Comparison of ENCODE assay signal across 8 mouse cellular contexts in the genomic region with DNA sequence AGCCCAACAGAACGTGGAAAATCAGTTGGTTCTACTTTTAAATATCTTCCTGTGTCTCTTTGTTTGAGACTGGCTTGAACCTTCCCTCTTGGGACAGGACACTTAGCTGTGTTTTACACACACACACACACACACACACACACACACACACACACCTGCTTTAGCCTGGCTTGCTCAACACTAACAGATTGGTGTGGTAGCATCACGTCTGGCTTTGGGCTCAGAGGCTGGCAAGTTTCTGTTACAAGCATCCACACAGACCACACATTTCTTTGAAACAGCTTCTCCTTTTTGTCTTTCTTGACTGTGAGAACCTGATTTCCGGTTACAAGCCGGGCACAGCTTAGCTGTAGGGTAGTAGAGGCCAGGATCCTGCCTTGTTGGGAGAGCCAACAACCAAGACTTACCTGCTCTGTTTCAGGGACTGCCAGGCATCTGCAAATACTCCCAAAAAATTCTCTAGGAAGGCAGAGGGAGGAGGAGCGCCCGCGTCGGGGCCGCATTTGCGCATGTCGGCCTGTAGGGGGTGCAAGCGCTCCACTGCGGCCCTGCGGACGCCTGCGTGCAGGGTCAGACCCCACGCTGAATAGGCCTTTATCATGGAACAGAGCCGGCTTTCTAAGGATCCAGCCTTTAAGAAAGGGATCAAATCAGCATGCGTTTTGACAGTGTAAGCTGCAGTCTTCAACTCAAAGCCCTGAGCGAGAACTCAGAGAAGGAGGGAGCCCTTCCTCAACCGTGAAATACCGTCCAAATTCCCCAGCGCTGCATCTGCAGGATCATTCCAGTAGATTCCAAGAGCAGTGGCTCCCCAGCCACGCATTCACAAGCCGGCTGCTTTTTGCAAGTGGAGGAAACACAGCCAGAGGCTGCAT.
DNase-seq lines count a peak whose midpoint lies in the region; ATAC-seq and TF ChIP-seq lines count a peak whose summit lies in the region.

No protein-coding gene starts in this region.

- no peaks in the 10 kb centered on the region for H3K36me3 ChIP-seq in embryonic facial prominence, embryonic 15.5 days
- no peaks in the 10 kb centered on the region for H3K36me3 ChIP-seq in heart, embryonic 11.5 days (ENCODE audit: control insufficient read depth, insufficient read depth, low read length)
- H3K36me3 ChIP-seq in kidney, embryonic 15.5 days, result no peaks in the 10 kb centered on the region
- H3K36me3 ChIP-seq in limb, embryonic 14.5 days (ENCODE audit: control insufficient read depth, insufficient read depth, low read length), result no peaks in the 10 kb centered on the region
- no peaks in the 10 kb centered on the region for H3K36me3 ChIP-seq in neural tube, embryonic 11.5 days (ENCODE audit: control insufficient read depth, insufficient read depth, low read length)

- WGBS in embryonic facial prominence, embryonic 15.5 days, result 2% methylated on average over 25 of the region's 25 CpGs
- WGBS in heart, embryonic 11.5 days (ENCODE audit: insufficient replicate concordance), result 4% methylated on average over 25 of the region's 25 CpGs
- 4% methylated on average over 25 of the region's 25 CpGs for whole genome bisulfite sequencing in kidney, embryonic 15.5 days
- 3% methylated on average over 25 of the region's 25 CpGs for WGBS in limb, embryonic 14.5 days
- 4% methylated on average over 25 of the region's 25 CpGs for WGBS in neural tube, embryonic 11.5 days

- H3K27me3 ChIP-seq in embryonic facial prominence, embryonic 15.5 days, result peaks cover 23% of the 10 kb centered on the region
- no peaks in the 10 kb centered on the region; the same call in 1 of the 2 replicates for H3K27me3 ChIP-seq in heart, embryonic 11.5 days (ENCODE audit: control insufficient read depth, insufficient read depth, low read length)
- peaks cover 94% of the 10 kb centered on the region for H3K27me3 ChIP-seq in kidney, embryonic 15.5 days
- peaks cover 3% of the 10 kb centered on the region; the same call in 1 of the 2 replicates for H3K27me3 ChIP-seq in limb, embryonic 14.5 days (ENCODE audit: control insufficient read depth, insufficient read depth, low read length)
- peaks cover 4% of the 10 kb centered on the region; the same call in 1 of the 2 replicates for H3K27me3 ChIP-seq in neural tube, embryonic 11.5 days (ENCODE audit: control insufficient read depth, insufficient read depth, low read length)

- 0 out of 2 replicates have a peak overlapping the region, but pooled peaks have one; percentile 31 for H3K27ac ChIP-seq in embryonic facial prominence, embryonic 15.5 days (replicated peaks)
- no peak overlapping the region for H3K27ac ChIP-seq in heart, embryonic 11.5 days (ENCODE audit: low read depth, low read length)
- no peak overlapping the region for H3K27ac ChIP-seq in kidney, embryonic 15.5 days
- peak overlapping the region; percentile 22; the same call in 1 of the 2 replicates for H3K27ac ChIP-seq in limb, embryonic 14.5 days (replicated peaks; ENCODE audit: low read depth, low read length)
- H3K27ac ChIP-seq in neural tube, embryonic 11.5 days (ENCODE audit: low read depth, low read length), result 0 out of 2 replicates have a peak overlapping the region, but pooled peaks have one; percentile 31

- no peaks in the 10 kb centered on the region for H3K9me3 ChIP-seq in embryonic facial prominence, embryonic 15.5 days (replicated peaks)
- no peaks in the 10 kb centered on the region for H3K9me3 ChIP-seq in heart, embryonic 11.5 days (replicated peaks; ENCODE audit: control insufficient read depth, low read length)
- H3K9me3 ChIP-seq in kidney, embryonic 15.5 days (replicated peaks), result no peaks in the 10 kb centered on the region
- no peaks in the 10 kb centered on the region for H3K9me3 ChIP-seq in limb, embryonic 14.5 days (ENCODE audit: control insufficient read depth, low read length)
- H3K9me3 ChIP-seq in neural tube, embryonic 11.5 days (ENCODE audit: control insufficient read depth, low read length), result no peaks in the 10 kb centered on the region

- peak overlapping the region; percentile 46 for H3K4me2 ChIP-seq in embryonic facial prominence, embryonic 15.5 days (replicated peaks)
- peak overlapping the region; percentile 72 for H3K4me2 ChIP-seq in heart, embryonic 11.5 days
- peak overlapping the region; percentile 42 for H3K4me2 ChIP-seq in kidney, embryonic 15.5 days
- peak overlapping the region; percentile 46 for H3K4me2 ChIP-seq in limb, embryonic 14.5 days (replicated peaks; ENCODE audit: low read depth, low read length, severe bottlenecking)
- peak overlapping the region; percentile 38 for H3K4me2 ChIP-seq in neural tube, embryonic 11.5 days (ENCODE audit: low read depth)

- DNase-seq in thymus, postnatal 4 days, result peak; percentile 50
- DNase-seq in thymus, postnatal 36 days, result no peak
- DNase-seq in limb, embryonic 14.5 days (ENCODE audit: low spot score), result peak; percentile 79
- DNase-seq in neural tube, embryonic 11.5 days (ENCODE audit: low spot score), result peak; percentile 90
- peak; percentile 54 to 56 for DNase-seq in urinary bladder, postnatal 36 days (ENCODE audit: low spot score in 2 of 2)

- peaks cover 9% of the 10 kb centered on the region for H3K4me1 ChIP-seq in embryonic facial prominence, embryonic 15.5 days
- peaks cover 3% of the 10 kb centered on the region; the same call in 1 of the 2 replicates for H3K4me1 ChIP-seq in heart, embryonic 11.5 days (ENCODE audit: control insufficient read depth, insufficient read depth, low read length)
- H3K4me1 ChIP-seq in kidney, embryonic 15.5 days, result peaks cover 8% of the 10 kb centered on the region
- peaks cover 9% of the 10 kb centered on the region for H3K4me1 ChIP-seq in limb, embryonic 14.5 days (ENCODE audit: control insufficient read depth, insufficient read depth, low read length)
- peaks cover 5% of the 10 kb centered on the region; the same call in 1 of the 2 replicates for H3K4me1 ChIP-seq in neural tube, embryonic 11.5 days (ENCODE audit: control insufficient read depth, insufficient read depth, low read length)

- no peak overlapping the region for H3K9ac ChIP-seq in embryonic facial prominence, embryonic 15.5 days
- no peak overlapping the region; the same call in 1 of the 2 replicates for H3K9ac ChIP-seq in heart, embryonic 11.5 days (ENCODE audit: low read depth, low read length)
- H3K9ac ChIP-seq in kidney, embryonic 15.5 days, result no peak overlapping the region
- H3K9ac ChIP-seq in limb, embryonic 14.5 days (ENCODE audit: low read depth, low read length, severe bottlenecking), result no peak overlapping the region
- 0 out of 2 replicates have a peak overlapping the region, but pooled peaks have one; percentile 38 for H3K9ac ChIP-seq in neural tube, embryonic 11.5 days (ENCODE audit: low read length)

- peak; percentile 79; the same call in 1 of the 2 replicates for ATAC-seq in embryonic facial prominence, embryonic 15.5 days (ENCODE audit: insufficient number of reproducible peaks, low FRiP score, low TSS enrichment, low read depth)
- ATAC-seq in heart, embryonic 11.5 days (replicated peaks; ENCODE audit: insufficient number of reproducible peaks, low FRiP score, low TSS enrichment), result peak; percentile 46; the same call in 1 of the 2 replicates
- peak; percentile 74; the same call in 1 of the 2 replicates for ATAC-seq in kidney, embryonic 15.5 days (replicated peaks; ENCODE audit: low FRiP score)
- peak; percentile 88 for ATAC-seq in limb, embryonic 14.5 days (ENCODE audit: low FRiP score, low read depth)
- peak; percentile 84 for ATAC-seq in neural tube, embryonic 11.5 days (ENCODE audit: insufficient read depth, low FRiP score, low TSS enrichment)

- 0 out of 2 replicates have a peak, but pooled peaks have one; percentile 6 for TF ChIP-seq POLR2A in limb, embryonic 14.5 days (IDR thresholded peaks at IDR 0.05; ENCODE audit: borderline replicate concordance, extremely low read depth, insufficient read depth, insufficient read length)

- peak overlapping the region; percentile 27 for H3K4me3 ChIP-seq in embryonic facial prominence, embryonic 15.5 days (replicated peaks)
- peak overlapping the region; percentile 25; the same call in 1 of the 2 replicates for H3K4me3 ChIP-seq in heart, embryonic 11.5 days (ENCODE audit: low read depth, low read length)
- H3K4me3 ChIP-seq in kidney, embryonic 15.5 days (replicated peaks), result 0 out of 2 replicates have a peak overlapping the region, but pooled peaks have one; percentile 2
- peak overlapping the region; percentile 16; the same call in 1 of the 2 replicates for H3K4me3 ChIP-seq in limb, embryonic 14.5 days (replicated peaks; ENCODE audit: low read length)
- H3K4me3 ChIP-seq in neural tube, embryonic 11.5 days (ENCODE audit: low read depth, low read length), result no peak overlapping the region; the same call in 1 of the 2 replicates

Comparison
In these comparisons a context has a peak if more than half of its experiments do, and no peak if none do; other contexts are left out.
1. DNase-seq: peak in thymus, postnatal 4 days (single experiment), limb, embryonic 14.5 days (single experiment), neural tube, embryonic 11.5 days (single experiment) and urinary bladder, postnatal 36 days (2 of 2); none in thymus, postnatal 36 days (0 of 2).
2. H3K27ac ChIP-seq: peak in embryonic facial prominence, embryonic 15.5 days (single experiment), limb, embryonic 14.5 days (single experiment) and neural tube, embryonic 11.5 days (single experiment); none in heart, embryonic 11.5 days (single experiment) and kidney, embryonic 15.5 days (single experiment).
3. Peak in every context shown above with its lines, with median percentiles within 50 percentile points of each other: ATAC-seq and H3K4me2 ChIP-seq.